Mouse (Mus musculus) lung, postnatal 0 days (tissue): Measurements from ENCODE around the gene Clasrp. TPM values are rescaled to one million over a fixed set of nuclear protein-coding genes. Genes with fewer than 3 reads are reported as not detected.

Experiments used
- ATAC-seq: fragments of 200-750 bp; cut with Nextera tagmentation; 2 replicates; pipeline ENCODE4 v1.8.0; 2017; ENCODE audit warnings: moderate library complexity
- DNase-seq: peaks from one replicate; pipeline ENCODE4 v3.0.0-alpha.2; 2016; ENCODE audit warnings: low spot score
- H3K27ac ChIP-seq: fragments of 300-500 bp; sonication (generic); 2 replicates; pipeline ENCODE4 v1.5.1; 2014; ENCODE audit warnings: antibody characterized with exemption, mild to moderate bottlenecking, low read length, mixed read lengths
- H3K27me3 ChIP-seq: fragments of 300-500 bp; sonication (generic); replicated peaks from 2 replicates; pipeline ENCODE4 v1.6.1; 2014; ENCODE audit warnings: low read length, mixed read lengths; ENCODE audit not compliant: insufficient read depth
- H3K36me3 ChIP-seq: fragments of 300-500 bp; sonication (generic); 2 replicates; pipeline ENCODE4 v1.6.1; 2014; ENCODE audit warnings: low read length, mixed read lengths; ENCODE audit not compliant: insufficient read depth
- H3K4me1 ChIP-seq: fragments of 300-500 bp; sonication (generic); 2 replicates; pipeline ENCODE4 v1.6.1; 2014; ENCODE audit warnings: antibody characterized with exemption, low read depth, low read length, mixed read lengths; ENCODE audit not compliant: insufficient read depth
- H3K4me2 ChIP-seq: fragments of 300-500 bp; sonication (generic); replicated peaks from 2 replicates; pipeline ENCODE4 v1.6.1; 2014; ENCODE audit warnings: low read depth, mild to moderate bottlenecking, low read length, moderate library complexity, mixed read lengths
- H3K4me3 ChIP-seq: fragments of 300-500 bp; sonication (generic); 2 replicates; pipeline ENCODE4 v1.5.1; 2014; ENCODE audit warnings: low read depth, low read length
- H3K9ac ChIP-seq: fragments of 300-500 bp; sonication (generic); replicated peaks from 2 replicates; pipeline ENCODE4 v1.6.1; 2014; ENCODE audit warnings: low read depth, mild to moderate bottlenecking
- H3K9me3 ChIP-seq: fragments of 300-500 bp; sonication (generic); 2 replicates; pipeline ENCODE4 v1.6.1; 2016; ENCODE audit warnings: low read length, mixed read lengths
- CTCF ChIP-seq: IDR thresholded peaks from 2 replicates; pipeline ENCODE4 v1.5.1; 2016; ENCODE audit warnings: antibody characterized with exemption, mild to moderate bottlenecking
- EP300 ChIP-seq: IDR thresholded peaks from 2 replicates; pipeline ENCODE4 v1.6.1; 2016; ENCODE audit warnings: antibody characterized with exemption, mild to moderate bottlenecking, control low read depth
- WGBS: fragments of 180-500 bp; shearing (Covaris S2); extraction: QIAGEN DNeasy Blood & Tissue Kit; methylation state at CpG from one replicate; pipeline ENCODE4 v1.1.7; 2014; 5-methylcytosine and 5-hydroxymethylcytosine counted together
- polyA plus RNA-seq: library from polyadenylated mRNA; unstranded; fragments of >200 nt; fragmentation: Nextera tagmentation; extraction: Ambion mirVana; gene quantifications from 2 replicates; pipeline ENCODE4 v1.2.1, GENCODE M21; 2015

Gene Clasrp
- polyA plus RNA-seq, 1 experiment from 2014 or later, result 22.6 TPM

GRCm38 (mm10) chr7:19600562-19600961 is 3.7 kb downstream of the Clasrp start:
- Histone ChIP-seq H3K9ac (no peak overlapping the region), H3K27me3 (no peaks in the 10 kb centered on the region), H3K27ac (no peak overlapping the region), H3K9me3 (no peaks in the 10 kb centered on the region), H3K4me2 (no peak overlapping the region), H3K36me3 (no peaks in the 10 kb centered on the region), H3K4me1 (peaks cover 6% of the 10 kb centered on the region; the same call in 1 of the 2 replicates), H3K4me3 (no peak overlapping the region)
- WGBS, result 69% methylated on average over 5 of the region's 5 CpGs
- no peak for DNase-seq
- no peak for ATAC-seq
- TF ChIP-seq CTCF, result no peak
- no peak for TF ChIP-seq EP300

DNA sequence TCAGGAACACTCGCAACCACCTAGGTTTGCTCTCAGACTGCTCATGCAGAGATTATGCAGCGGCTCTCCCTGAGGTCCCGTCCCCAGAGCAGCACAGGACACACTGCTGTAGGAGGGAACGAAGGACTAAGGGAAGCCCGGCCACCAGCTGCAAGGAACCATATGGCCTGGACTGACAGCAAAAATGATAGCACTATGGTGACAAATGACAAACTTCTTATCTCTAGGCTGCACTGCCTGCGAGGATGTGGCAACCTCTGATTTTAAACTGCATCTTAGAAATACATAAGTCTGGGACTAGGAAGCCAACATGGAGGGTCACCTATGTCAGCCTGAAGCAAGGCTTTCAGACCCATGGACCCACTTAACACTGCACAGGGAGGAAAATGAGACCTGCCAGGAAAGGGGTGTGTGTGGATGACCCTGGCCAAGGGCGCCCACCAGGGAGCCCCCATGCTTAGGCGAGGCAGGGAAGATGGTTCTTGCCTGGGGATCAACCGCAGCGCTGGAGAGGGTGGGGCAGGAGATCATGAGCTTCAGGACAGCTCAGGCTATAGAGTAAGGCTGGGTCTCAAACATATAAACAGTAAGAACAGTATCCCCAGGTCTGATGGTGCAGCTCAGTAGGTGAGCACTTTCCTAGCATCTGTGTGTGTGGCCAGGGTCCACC is 11.1 kb downstream of the Clasrp start:
- Histone ChIP-seq H3K4me2 (no peak overlapping the region), H3K9ac (no peak overlapping the region), H3K4me3 (no peak overlapping the region), H3K27me3 (no peaks in the 10 kb centered on the region), H3K36me3 (0 out of 2 replicates have a peak, but pooled peaks cover 14% of the 10 kb centered on the region), H3K9me3 (no peaks in the 10 kb centered on the region), H3K4me1 (no peaks in the 10 kb centered on the region), H3K27ac (no peak overlapping the region)
- TF ChIP-seq EP300 (no peak), CTCF (no peak)
- 85% methylated on average over 10 of the region's 10 CpGs for WGBS
- no peak for ATAC-seq
- DNase-seq, result no peak

- H3K27me3 ChIP-seq, result no peaks in the 10 kb centered on the region
- no peak overlapping the region for H3K9ac ChIP-seq
- H3K9me3 ChIP-seq, result no peaks in the 10 kb centered on the region
- ATAC-seq, result peak; percentile 77
- no peak overlapping the region for H3K4me2 ChIP-seq
- H3K36me3 ChIP-seq, result peaks cover 34% of the 10 kb centered on the region
- peak; percentile 93 for DNase-seq
- peak; percentile 94 for TF ChIP-seq CTCF
- TF ChIP-seq EP300, result no peak
- H3K4me1 ChIP-seq, result no peaks in the 10 kb centered on the region
- H3K4me3 ChIP-seq, result no peak overlapping the region
- WGBS, result 55% methylated on average over 3 of the region's 3 CpGs
- H3K27ac ChIP-seq, result no peak overlapping the region
Observed at GRCm38 (mm10) chr7:19589917-19590316, 14.4 kb downstream of the Clasrp start.

GRCm38 (mm10) chr7:19589207-19589606 is 15.1 kb downstream of the Clasrp start:
- TF ChIP-seq EP300, result no peak
- peak; percentile 77 for TF ChIP-seq CTCF
- Histone ChIP-seq H3K27ac (no peak overlapping the region), H3K36me3 (peaks cover 36% of the 10 kb centered on the region), H3K4me3 (no peak overlapping the region), H3K9me3 (no peaks in the 10 kb centered on the region), H3K4me2 (no peak overlapping the region), H3K27me3 (no peaks in the 10 kb centered on the region), H3K4me1 (no peaks in the 10 kb centered on the region), H3K9ac (no peak overlapping the region)
- DNase-seq, result peak; percentile 53
- WGBS, result 36% methylated on average over 3 of the region's 3 CpGs
- ATAC-seq, result 0 out of 2 replicates have a peak, but pooled peaks have one; percentile 22

DNA sequence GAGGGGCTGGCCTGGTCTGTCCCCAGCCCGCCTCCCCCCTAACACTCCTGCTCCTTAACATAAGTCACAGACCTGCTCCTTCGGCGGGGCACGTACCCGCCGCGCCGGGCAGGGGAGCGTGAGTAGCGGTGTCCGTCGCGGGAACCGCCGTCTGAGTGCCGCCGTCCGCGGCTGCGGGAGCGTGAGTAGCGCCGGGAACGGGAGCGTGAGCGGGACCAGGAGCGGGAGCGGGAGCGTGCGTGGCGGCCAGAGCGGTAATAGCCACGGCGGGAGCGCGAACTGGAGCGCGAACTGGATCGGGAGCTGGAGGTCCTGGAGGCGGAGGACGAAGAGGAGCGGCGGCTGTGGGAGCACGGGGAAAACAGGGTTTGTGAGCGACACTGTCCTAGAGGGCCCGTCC is 18.0 kb downstream of the Clasrp start:
- Histone ChIP-seq H3K36me3 (peaks cover 38% of the 10 kb centered on the region), H3K4me1 (no peaks in the 10 kb centered on the region), H3K4me2 (no peak overlapping the region), H3K27ac (no peak overlapping the region), H3K4me3 (no peak overlapping the region), H3K9ac (no peak overlapping the region), H3K27me3 (no peaks in the 10 kb centered on the region), H3K9me3 (no peaks in the 10 kb centered on the region)
- no peak for TF ChIP-seq EP300
- TF ChIP-seq CTCF, result no peak
- WGBS, result 85% methylated on average over 43 of the region's 46 CpGs
- no peak for ATAC-seq
- DNase-seq, result no peak

- no peaks in the 10 kb centered on the region for H3K4me1 ChIP-seq
- no peak overlapping the region for H3K4me2 ChIP-seq
- H3K27me3 ChIP-seq, result peaks cover 8% of the 10 kb centered on the region
- 58% methylated on average over 8 of the region's 8 CpGs for WGBS
- peak; percentile 77 for DNase-seq
- TF ChIP-seq CTCF, result peak; percentile 34
- no peak for TF ChIP-seq EP300
- no peaks in the 10 kb centered on the region for H3K9me3 ChIP-seq
- peak; percentile 92 for ATAC-seq
- no peak overlapping the region for H3K9ac ChIP-seq
- peak overlapping the region; percentile 55; the same call in 1 of the 2 replicates for H3K27ac ChIP-seq
- peaks cover 13% of the 10 kb centered on the region for H3K36me3 ChIP-seq
- H3K4me3 ChIP-seq, result no peak overlapping the region
Observed at GRCm38 (mm10) chr7:19580634-19581033, 23.7 kb downstream of the Clasrp start.

DNA sequence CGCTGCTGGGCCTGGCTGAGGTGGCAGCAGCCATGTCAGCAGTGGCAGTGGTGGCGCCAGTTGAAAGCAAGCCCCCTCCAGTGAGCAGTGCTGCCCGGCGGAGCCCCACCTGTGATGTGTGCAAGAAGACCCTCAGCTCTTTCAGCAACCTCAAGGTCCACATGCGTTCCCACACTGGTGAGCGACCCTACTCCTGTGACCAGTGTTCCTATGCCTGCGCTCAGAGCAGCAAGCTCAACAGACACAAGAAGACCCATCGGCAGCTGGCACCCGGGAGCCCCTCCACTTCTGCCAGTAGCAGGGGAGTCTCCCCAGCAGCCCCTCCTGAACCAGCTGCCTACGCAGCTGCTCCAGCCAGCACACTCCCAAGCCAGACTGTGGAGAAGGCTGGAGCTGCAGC is 24.5 kb downstream of the Clasrp start:
- 83% methylated on average over 10 of the region's 10 CpGs for WGBS
- H3K27ac ChIP-seq, result 0 out of 2 replicates have a peak overlapping the region, but pooled peaks have one; percentile 26

More for the DNA sequence above, 24.5 kb downstream of the Clasrp start:
- H3K4me1 ChIP-seq, result no peaks in the 10 kb centered on the region
- H3K36me3 ChIP-seq, result peaks cover 13% of the 10 kb centered on the region
- ATAC-seq (no peak), DNase-seq (no peak)
- no peak for TF ChIP-seq EP300
- TF ChIP-seq CTCF, result no peak
- no peaks in the 10 kb centered on the region for H3K9me3 ChIP-seq
- peaks cover 8% of the 10 kb centered on the region for H3K27me3 ChIP-seq
- no peak overlapping the region for H3K4me3 ChIP-seq
- no peak overlapping the region for H3K4me2 ChIP-seq
- no peak overlapping the region for H3K9ac ChIP-seq
